Mouse (Mus musculus) kidney, postnatal 0 days (tissue): Measurements from ENCODE around the gene Polr2l. TPM values are rescaled to one million over a fixed set of nuclear protein-coding genes. Genes with fewer than 3 reads are reported as not detected.

Experiments used
- ATAC-seq: fragments of 200-750 bp; cut with Nextera tagmentation; replicated peaks from 2 replicates; pipeline ENCODE4 v1.8.0; 2017; ENCODE audit warnings: low read depth, moderate number of reproducible peaks, moderate TSS enrichment, moderate library complexity; ENCODE audit not compliant: low FRiP score
- DNase-seq: peaks from one replicate; pipeline ENCODE4 v3.0.0-alpha.2; 2016; ENCODE audit warnings: low spot score
- H3K27ac ChIP-seq: fragments of 300-500 bp; sonication (generic); 2 replicates; pipeline ENCODE4 v1.5.1; 2014; ENCODE audit warnings: mild to moderate bottlenecking
- H3K27me3 ChIP-seq: fragments of 300-500 bp; sonication (generic); 2 replicates; pipeline ENCODE4 v1.6.1; 2014; ENCODE audit warnings: low read length, mixed read lengths; ENCODE audit not compliant: insufficient read depth
- H3K36me3 ChIP-seq: fragments of 300-500 bp; sonication (generic); 2 replicates; pipeline ENCODE4 v1.6.1; 2014; ENCODE audit warnings: low read length, mixed read lengths; ENCODE audit not compliant: insufficient read depth
- H3K4me1 ChIP-seq: fragments of 300-500 bp; sonication (generic); replicated peaks from 2 replicates; pipeline ENCODE4 v1.6.1; 2014; ENCODE audit warnings: antibody characterized with exemption, low read length, mixed read lengths; ENCODE audit not compliant: insufficient read depth
- H3K4me2 ChIP-seq: fragments of 300-500 bp; sonication (generic); 2 replicates; pipeline ENCODE4 v1.6.1; 2014; ENCODE audit warnings: mild to moderate bottlenecking, low read length, moderate library complexity, mixed read lengths
- H3K4me3 ChIP-seq: fragments of 300-500 bp; sonication (generic); replicated peaks from 2 replicates; pipeline ENCODE4 v1.5.1; 2014; ENCODE audit warnings: low read depth, low read length
- H3K9ac ChIP-seq: fragments of 300-500 bp; sonication (generic); 2 replicates; pipeline ENCODE4 v1.6.1; 2014; ENCODE audit warnings: low read depth, low read length
- H3K9me3 ChIP-seq: fragments of 300-500 bp; sonication (generic); replicated peaks from 2 replicates; pipeline ENCODE4 v1.6.1; 2016; ENCODE audit warnings: low read length, inconsistent platforms, mixed read lengths
- CTCF ChIP-seq: IDR thresholded peaks from 2 replicates; pipeline ENCODE4 v1.5.1; 2016; ENCODE audit warnings: antibody characterized with exemption, low read depth, mild to moderate bottlenecking, moderate library complexity
- WGBS: fragments of 180-500 bp; shearing (Covaris S2); extraction: QIAGEN DNeasy Blood & Tissue Kit; methylation state at CpG from one replicate; pipeline ENCODE4 v1.1.7; 2014; 5-methylcytosine and 5-hydroxymethylcytosine counted together
- polyA plus RNA-seq: library from polyadenylated mRNA; unstranded; fragments of >200 nt; fragmentation: Nextera tagmentation; extraction: Ambion mirVana; gene quantifications from 2 replicates; pipeline ENCODE4 v1.2.1, GENCODE M21; 2015

The Polr2l gene
- 68.5 and 72.2 TPM in 2 replicates for polyA plus RNA-seq

DNA sequence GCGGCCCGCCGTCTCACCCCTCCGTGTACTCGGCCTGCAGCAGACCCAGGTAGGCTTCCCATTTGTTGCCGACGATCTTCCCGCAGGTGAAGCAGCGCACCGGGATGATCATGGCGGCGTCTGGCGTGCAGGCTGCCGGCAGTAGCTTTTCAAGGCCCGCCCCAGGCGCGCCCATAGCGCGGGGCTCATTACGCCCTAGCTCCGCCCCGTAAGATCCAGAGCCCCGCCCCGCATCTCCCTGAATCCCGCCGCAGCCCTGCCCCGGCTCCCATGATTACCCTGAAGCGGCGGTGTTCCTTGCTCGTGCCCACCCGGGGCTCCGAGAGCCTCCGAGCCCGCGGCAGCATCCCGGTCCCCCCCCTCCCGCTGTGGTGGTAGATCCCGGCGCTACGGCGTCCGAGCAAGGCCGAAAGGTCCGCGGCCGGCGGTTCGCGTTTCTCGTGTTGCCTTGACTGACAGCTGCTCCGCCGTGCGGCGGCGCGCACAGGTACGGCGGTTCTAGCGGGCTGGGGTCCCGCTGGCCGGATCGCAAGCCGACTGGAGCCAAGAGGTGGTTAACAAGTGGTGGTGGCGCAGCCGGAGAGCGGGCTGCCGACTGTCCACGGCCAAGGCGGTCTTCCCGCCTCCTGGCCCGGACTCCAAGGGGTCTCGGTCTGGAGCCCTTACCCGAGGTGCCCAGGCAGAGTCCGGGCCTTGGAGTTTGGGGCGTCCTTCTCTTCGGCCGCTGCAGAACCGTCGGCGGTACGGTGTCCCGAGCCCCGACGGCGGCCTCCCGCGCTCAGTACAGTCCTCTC is at the start of gene Polr2l, which contains the start of gene Tspan4:
Gene Polr2l, minus strand, starts transcription at position 122 of the 794 bp plus-strand sequence.
Gene Tspan4, plus strand, starts transcription at position 230 of the 794 bp plus-strand sequence.
- Histone ChIP-seq H3K9ac (peak within 1 kb of the TSS; percentile 88), H3K4me3 (peak within 1 kb of the TSS; percentile 77), H3K36me3 (peaks cover 17% of the 10 kb centered on the region), H3K4me2 (peak within 1 kb of the TSS; percentile 97), H3K4me1 (peaks cover 23% of the 10 kb centered on the region), H3K27me3 (no peaks in the 10 kb centered on the region), H3K9me3 (no peaks in the 10 kb centered on the region), H3K27ac (peak within 1 kb of the TSS; percentile 96)
- under 1% methylated on average over 83 of the region's 87 CpGs for WGBS
- ATAC-seq (peak; percentile 31), DNase-seq (peak; percentile 86)
- TF ChIP-seq CTCF, result no peak

DNA sequence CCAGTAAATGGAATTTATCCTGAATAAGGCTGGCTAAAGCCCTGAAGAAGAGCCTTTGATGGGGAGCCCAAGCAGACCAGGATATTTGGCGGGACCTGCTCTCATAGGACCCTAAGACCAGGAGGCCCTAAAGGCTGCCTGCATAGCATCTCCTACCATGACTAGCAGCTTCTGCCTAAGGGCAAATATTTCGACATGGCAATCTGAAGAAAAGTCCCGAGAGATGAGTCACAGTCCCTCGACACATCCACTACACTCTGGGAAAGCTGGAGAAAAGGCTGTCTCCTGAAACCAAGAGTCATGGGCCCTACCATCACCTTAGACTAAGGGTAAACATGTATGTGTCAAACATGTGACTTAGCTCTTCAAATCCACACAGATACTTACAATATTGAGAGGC is 49.3 kb upstream of the Polr2l start:
- Histone ChIP-seq H3K27me3 (no peaks in the 10 kb centered on the region), H3K4me3 (no peak overlapping the region), H3K9ac (no peak overlapping the region), H3K4me1 (no peaks in the 10 kb centered on the region), H3K27ac (peak overlapping the region; percentile 19), H3K4me2 (no peak overlapping the region), H3K36me3 (peaks cover 7% of the 10 kb centered on the region; the same call in 1 of the 2 replicates), H3K9me3 (no peaks in the 10 kb centered on the region)
- ATAC-seq (no peak), DNase-seq (no peak)
- 68% methylated on average over 4 of the region's 4 CpGs for WGBS
- no peak for TF ChIP-seq CTCF

DNA sequence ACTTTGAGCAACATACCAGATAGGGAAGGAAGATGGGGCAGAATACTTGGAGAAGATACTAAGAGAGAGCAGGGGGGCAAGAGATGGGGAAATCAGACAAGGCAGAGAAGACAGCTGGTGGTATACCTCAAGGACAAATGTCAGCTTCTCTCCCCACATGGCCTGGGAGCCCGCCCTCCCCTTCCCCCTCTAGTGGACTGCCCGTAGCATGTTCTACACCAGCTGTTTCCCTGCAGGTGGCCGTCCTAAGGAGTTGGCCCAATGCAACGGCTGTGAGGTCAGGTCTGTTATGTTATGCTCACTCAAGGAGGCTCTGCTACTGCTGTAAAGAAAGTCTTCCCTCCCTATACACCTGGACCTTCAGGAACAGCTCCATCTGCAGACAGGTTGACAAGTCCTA is 48.1 kb upstream of the Polr2l start:
- H3K4me1 ChIP-seq, result no peaks in the 10 kb centered on the region
- 45% methylated on average over 4 of the region's 4 CpGs for WGBS
- TF ChIP-seq CTCF, result peak; percentile 15; the same call in 1 of the 2 replicates
- H3K9ac ChIP-seq, result no peak overlapping the region
- H3K36me3 ChIP-seq, result 0 out of 2 replicates have a peak, but pooled peaks cover 4% of the 10 kb centered on the region
- ATAC-seq, result no peak
- H3K27me3 ChIP-seq, result no peaks in the 10 kb centered on the region
- no peak overlapping the region for H3K4me2 ChIP-seq
- no peaks in the 10 kb centered on the region for H3K9me3 ChIP-seq
- no peak overlapping the region for H3K4me3 ChIP-seq
- H3K27ac ChIP-seq, result no peak overlapping the region
- no peak for DNase-seq

DNA sequence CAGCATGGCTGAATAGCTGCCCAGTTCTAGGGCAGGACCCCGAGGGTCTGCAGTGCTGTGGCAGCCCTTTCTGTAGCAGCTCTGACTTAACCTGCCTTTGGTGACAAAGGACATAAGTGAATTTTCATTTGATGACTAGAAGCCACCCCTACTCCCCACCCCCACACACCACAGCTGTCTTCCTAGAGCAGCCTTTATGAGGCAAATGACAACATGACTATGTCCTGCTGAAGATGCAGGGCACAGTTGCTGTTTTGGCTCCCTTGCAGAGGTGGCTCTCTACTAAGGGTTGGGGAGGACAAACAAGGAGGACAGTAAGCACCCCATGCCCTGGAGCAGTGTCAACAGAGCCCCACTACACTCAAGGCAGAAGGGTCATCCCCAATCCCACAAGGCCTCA is 44.9 kb upstream of the Polr2l start:
- H3K27ac ChIP-seq, result no peak overlapping the region
- no peaks in the 10 kb centered on the region for H3K4me1 ChIP-seq
- H3K4me3 ChIP-seq, result no peak overlapping the region
- no peak for DNase-seq
- peaks cover 9% of the 10 kb centered on the region; the same call in 1 of the 2 replicates for H3K36me3 ChIP-seq
- ATAC-seq, result no peak
- H3K9me3 ChIP-seq, result no peaks in the 10 kb centered on the region
- H3K4me2 ChIP-seq, result no peak overlapping the region
- H3K9ac ChIP-seq, result no peak overlapping the region
- H3K27me3 ChIP-seq, result no peaks in the 10 kb centered on the region
- TF ChIP-seq CTCF, result no peak
- WGBS, result 70% methylated on average over 1 of the region's 1 CpGs

DNA sequence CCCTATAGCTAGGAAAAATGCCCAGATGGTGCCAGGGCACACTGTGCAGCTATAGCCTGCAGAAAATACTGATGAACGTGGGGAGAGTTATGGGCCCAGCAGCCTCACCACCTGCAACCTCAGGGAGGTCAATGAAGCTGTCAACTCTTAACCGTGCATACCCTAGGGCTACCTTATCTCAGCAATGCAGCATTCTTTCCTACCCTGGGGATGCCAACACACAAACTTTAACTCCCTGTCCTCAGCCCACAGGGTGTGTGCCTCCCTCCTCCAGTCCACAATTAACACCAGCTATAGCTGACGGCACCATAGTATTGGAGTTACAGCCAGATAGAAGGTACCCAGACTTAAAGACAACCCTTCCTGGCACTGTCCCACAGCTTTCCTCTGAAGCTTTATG is 44.0 kb upstream of the Polr2l start:
- TF ChIP-seq CTCF, result no peak
- Histone ChIP-seq H3K36me3 (peaks cover 9% of the 10 kb centered on the region; the same call in 1 of the 2 replicates), H3K27ac (no peak overlapping the region), H3K9me3 (no peaks in the 10 kb centered on the region), H3K4me3 (no peak overlapping the region), H3K27me3 (no peaks in the 10 kb centered on the region), H3K4me2 (no peak overlapping the region), H3K9ac (no peak overlapping the region), H3K4me1 (no peaks in the 10 kb centered on the region)
- WGBS, result 81% methylated on average over 3 of the region's 3 CpGs
- DNase-seq (no peak), ATAC-seq (no peak)

DNA sequence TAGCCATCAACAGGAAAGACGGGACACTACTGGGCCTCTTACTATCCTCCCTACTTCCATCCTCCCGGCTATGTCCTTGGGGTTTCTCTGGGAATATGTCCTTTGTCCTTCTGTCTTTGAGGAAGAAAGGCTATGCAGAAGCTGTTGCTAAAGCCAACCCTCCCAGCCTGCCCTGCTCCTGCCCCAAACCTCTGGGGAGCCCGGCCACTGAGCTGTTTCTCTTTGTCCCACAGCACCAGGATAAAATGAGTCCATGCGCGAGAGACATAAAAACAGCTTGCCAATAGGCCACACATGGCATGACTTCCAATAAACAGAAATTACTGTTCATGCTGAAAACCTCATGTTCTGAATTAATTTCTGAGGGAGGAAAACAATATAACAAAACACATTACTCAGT is 43.4 kb upstream of the Polr2l start:
- TF ChIP-seq CTCF, result no peak
- Histone ChIP-seq H3K9me3 (no peaks in the 10 kb centered on the region), H3K4me1 (no peaks in the 10 kb centered on the region), H3K27me3 (no peaks in the 10 kb centered on the region), H3K4me2 (no peak overlapping the region), H3K36me3 (peaks cover 9% of the 10 kb centered on the region; the same call in 1 of the 2 replicates), H3K4me3 (no peak overlapping the region), H3K9ac (no peak overlapping the region), H3K27ac (no peak overlapping the region)
- no peak for DNase-seq
- 91% methylated on average over 5 of the region's 5 CpGs for WGBS
- no peak for ATAC-seq
